Mouse (Mus musculus) adrenal gland, postnatal 4 days (tissue): ENCODE results near the gene Ttc9c. TPM values are rescaled to one million over a fixed set of nuclear protein-coding genes. Genes with fewer than 3 reads are reported as not detected.
"Not testable (repeated sequence)": the region's sequence is repeated elsewhere in the genome, so short reads cannot be mapped to it uniquely, and the experiment has no call there.

ENCODE experiments used
- DNase-seq, 2 experiments: peaks; one replicate each; pipeline ENCODE4 v3.0.0; 2021 to 2022; ENCODE audit warnings: low spot score in 2 of 2, mixed read lengths in 2 of 2
- long read RNA-seq, 2 experiments: library from polyadenylated mRNA; stranded (forward); transcript quantifications; one replicate each; pipeline ENCODE4 v2.0.0; 2021
- total RNA-seq, 2 experiments: library from RNA; stranded (reverse); gene quantifications; 2 replicates each; pipeline ENCODE4 v1.2.3; 2021

Gene Ttc9c
- 10 to 100 TPM; 32.1 to 34.3 TPM for total RNA-seq
- long read RNA-seq, experiment 1, partial matches to known transcripts = 0 of 10 reads
- long read RNA-seq, experiment 1, other reads (novel, unspliced or antisense) = 4 of 10 reads
- long read RNA-seq, experiment 2, transcript Ttc9c-201 (3 exons, 1,585 nt) = major isoform, 5 of 18 reads
- long read RNA-seq, experiment 2, partial matches to known transcripts = 5 of 18 reads
- long read RNA-seq, experiment 2, other reads (novel, unspliced or antisense) = 5 of 18 reads

DNA sequence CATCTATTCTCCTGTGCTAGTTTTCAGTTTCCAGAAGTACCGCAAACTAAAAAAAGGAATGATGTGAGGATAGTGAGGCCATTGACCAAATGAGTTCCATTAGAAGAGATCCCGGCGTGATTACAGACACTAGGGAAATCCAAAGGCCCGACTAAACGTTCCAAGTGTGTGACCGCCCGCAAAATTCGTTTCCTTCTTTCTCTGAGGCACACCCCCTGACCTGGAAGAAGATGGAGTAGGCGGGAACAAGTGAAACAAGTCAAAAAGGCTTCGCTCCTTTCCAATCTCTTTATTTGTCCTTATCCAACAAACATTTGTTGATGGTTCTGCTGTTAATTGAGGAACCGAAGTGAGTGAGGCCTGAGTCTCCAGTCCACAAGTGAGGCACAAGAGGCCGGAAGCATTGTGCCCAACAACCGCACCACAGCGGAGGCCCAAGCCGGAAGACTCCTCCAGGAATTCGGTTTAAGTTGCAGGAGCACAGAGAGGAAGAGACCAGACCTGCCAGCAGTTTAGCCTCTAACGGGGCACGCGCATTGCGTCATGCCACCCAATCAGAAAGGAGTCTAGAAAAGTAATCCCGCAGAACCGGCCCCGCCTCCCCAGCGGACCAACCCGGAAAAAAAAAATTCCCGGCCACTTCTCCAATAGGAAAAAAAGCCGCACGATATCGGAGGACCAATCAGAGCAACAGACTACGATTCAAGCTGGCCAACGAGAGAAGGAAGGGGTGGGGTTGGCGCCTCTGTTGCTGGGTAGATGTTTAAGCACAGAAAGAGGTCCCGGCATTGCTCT, at the start of gene Ttc9c:
TSS of gene Ttc9c (minus strand) at position 533 of the 795 bp plus-strand sequence.
- DNase-seq = peak; percentile 76 to 92

DNA sequence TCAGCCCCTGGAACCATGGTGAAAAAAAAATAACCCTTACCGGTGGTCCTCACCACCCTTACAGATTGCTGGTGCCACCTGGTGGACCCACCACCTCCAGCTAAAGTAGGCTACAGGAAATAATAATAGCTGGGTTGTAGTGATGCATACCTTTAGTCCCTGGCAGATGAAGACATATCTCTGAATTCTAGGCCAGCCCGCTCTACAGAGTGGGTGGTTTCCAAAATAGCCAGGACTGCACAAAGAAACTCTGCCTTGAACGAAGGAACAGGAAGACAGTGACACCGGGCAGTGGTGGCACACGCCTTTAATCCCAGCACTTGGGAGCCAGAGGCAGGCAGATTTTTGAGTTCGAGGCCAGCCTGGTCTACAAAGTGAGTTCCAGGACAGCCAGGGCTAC, 45.1 kb upstream of the Ttc9c start:
- no peak for DNase-seq

DNA sequence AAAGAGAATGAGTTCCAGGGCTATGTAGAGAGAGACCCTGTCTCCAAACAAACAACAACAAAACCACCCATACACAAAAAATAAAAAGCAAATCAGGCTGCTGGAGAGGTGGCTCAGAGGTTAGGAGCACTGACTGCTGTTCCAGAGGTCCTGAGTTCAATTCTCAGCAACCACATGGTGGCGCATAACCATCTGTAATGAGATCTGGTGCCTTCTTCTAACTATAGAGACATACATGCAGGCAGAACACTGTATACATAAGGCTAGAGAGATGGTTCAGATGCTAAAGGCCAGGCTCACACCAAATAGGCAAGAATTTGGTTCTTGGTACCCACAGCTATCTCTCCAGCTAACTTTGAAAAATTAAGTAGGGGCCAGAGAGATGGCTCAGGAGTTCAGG, 39.9 kb upstream of the Ttc9c start:
- DNase-seq = no peak

DNA sequence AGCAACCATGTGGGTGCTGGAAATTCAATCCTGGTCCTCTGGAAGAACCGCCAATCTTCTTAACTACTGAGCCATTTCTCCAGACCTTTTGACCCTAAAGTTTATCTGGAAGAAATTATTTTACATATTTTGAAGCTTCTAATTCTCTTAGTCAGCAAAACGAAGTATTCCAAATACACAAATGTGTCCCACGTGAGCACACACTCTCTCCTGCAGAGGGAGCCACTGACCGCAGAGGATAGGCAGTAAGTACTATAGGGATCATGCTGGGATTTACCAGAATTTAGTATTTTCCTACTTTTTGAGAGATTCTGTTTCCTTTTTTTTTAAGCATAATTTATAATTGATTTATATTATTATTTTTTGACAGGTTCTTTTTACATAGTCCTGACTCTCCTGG, 38.6 kb upstream of the Ttc9c start:
- DNase-seq = no peak

DNA sequence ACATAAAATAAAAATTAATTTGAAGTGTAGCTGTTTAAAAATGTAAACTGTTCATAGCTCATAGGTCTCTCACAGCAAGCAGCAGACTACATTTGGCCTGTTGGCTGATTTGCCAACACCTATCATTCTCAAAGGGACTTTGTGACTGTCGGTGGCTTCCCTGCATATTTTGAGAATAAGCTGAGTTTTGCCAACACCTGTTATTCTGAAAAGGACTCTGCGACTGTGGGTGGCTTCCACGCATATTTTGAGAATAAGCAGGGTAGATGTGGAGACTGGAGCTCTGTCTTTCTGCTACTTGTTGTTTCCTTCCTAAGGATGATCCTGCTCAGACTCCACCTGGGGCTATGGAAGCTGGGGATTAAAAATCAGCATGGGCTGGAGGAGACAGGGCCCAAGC, 34.0 kb upstream of the Ttc9c start:
- no peak for DNase-seq

DNA sequence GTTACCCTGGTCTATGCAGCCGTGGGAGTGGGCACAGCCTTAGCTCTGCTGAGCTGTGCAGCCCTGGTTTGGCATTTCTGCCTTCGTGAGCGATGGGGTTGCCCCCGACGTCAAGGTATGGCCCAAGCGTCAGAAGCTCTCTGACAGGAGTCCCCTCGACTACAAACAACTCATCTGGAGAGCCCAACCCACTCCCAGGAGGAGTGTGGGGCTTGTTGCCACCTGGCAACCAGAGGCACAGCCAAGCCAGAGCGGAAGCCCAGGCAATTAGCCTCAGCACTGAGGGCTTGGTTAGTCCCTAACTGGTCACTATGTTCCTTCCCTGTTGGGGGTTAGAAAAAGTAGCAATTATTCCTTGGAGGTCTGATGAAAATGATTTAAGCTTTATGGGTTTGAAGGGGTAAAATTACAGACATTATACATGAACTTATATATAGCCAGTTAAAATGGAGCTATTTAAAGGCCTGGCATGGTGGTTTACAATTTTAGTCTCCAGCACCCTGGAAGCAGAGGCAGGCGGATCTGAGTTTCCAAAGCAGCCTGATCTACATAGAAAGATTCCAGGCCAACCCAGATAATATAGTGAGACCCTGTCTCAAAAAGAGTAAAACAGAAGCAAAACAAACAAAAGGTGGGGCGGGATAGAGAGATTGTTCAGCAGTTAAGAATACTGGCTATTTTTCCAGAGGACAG, 33.2 kb upstream of the Ttc9c start:
- no peak for DNase-seq

DNA sequence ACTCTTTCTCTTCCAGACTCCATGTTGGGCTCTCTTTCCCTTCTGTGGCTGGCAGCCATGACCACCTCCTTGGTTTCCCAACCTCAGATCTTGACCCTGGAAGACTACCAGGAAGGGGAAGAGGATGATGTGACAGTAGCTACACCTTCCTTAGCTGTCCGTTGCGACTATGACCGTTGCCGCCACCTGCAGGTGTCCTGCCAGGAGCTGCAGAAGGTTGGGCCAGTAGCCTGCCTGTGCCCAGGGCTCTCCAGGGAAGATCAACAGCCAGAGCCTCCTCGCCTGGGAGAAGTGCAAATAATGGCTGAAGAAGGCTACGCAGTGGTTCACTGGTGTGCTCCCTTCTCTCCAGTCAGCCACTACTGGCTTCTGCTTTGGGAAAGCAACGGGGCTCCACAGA, 32.5 kb upstream of the Ttc9c start:
- DNase-seq = no peak

DNA sequence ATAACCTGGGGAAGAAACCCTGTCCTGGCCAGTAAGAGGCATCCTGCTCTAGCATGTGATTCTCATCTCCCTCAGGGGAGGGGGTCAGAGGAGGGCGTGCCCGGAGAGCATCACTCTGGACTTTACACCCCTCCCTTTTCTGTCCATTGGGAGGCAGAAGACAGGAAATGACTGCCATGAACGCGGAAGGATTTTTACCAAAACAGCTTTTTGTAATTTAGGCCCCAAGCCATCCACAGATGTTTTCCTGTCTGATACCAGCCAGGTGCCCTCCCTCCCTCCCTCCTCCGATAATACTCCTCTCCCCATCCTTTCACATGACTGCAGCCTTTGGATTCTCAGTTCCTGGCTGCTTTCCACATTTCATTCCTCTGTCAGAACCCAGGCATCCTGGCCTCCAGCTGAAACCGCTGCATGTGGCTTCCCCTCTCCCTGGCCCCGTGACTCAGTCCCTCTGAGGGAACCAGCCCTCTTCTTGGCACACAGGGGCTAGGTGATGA, 31.3 kb upstream of the Ttc9c start, which contains the start of gene Lrrn4cl:
TSS of gene Lrrn4cl (plus strand) at position 367 of the 500 bp plus-strand sequence.
- no peak for DNase-seq

DNA sequence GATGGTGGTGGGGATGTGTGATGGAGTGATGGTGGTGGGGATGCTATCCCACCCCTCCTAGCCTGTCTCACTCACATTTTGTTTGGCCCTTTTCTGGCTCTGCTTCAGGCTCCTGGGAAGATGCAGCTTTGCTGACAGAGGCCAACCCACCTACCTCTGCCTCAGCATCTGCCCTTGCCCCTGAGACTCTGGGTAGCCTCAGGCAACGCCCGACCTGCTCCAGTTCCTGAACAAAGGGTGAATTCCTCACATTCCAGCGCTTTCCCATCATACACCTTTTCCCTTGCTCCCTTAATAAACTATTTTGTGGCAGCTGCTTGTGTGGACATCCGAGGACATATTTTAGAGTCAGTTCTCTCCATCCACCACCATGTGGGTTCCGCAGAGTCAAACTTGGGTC, 29.2 kb upstream of the Ttc9c start:
- no peak for DNase-seq

DNA sequence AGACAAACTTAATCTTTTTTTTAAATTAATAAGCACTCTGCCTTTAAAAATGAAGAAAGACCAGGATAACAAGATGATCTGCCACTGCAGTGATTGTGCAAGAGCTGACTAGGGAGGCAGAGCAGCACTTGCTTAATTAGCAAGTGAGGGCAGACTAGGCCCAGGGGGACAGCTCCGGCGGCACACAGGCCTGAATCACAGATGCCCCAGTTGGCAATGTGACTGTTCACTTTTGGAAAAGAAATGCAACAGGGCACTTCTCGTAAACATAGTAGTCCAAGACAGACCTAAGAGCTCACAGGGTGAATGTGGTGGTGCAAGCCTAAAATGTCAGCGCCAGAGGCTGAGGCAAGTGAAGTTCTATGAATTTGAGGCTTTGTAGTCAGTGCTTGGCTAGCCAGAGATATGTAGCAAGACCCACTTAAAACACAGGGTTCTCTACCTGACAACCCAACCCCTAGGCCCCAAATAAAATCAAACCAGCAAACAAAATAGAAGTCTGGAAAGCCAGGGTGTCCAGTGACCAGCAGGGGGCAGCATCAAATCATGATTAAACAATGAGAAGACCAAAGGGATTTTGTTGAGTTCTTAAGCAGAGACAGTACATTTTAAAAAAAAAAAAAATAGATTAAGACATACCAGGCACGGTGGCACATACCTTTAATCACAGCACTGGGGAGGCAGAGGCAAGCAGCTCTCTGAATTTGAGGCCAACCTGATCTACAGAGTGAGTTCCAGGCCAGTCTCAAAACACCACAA, 25.4 kb upstream of the Ttc9c start:
- peak in 1 of 2 experiments; percentile 75 for DNase-seq

DNA sequence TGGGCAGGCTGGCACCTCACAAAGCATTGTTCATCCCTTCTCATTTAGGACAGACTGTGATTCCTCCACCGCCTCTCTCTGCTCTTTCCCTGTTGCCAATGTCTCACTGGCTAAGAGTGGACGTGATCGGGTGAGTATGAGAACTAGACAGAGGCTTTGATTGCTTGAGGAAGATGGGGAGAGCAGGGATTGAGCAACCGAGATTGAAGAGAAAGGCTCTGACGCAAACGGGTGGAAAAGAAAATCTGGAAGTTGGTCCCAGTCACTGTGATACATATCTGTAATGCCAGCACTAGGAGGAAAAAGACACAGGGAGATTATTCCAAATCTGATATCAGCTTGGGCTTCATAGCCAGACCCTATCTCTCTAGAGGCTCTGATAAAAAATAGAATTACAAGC, 23.8 kb upstream of the Ttc9c start:
- DNase-seq = no peak

DNA sequence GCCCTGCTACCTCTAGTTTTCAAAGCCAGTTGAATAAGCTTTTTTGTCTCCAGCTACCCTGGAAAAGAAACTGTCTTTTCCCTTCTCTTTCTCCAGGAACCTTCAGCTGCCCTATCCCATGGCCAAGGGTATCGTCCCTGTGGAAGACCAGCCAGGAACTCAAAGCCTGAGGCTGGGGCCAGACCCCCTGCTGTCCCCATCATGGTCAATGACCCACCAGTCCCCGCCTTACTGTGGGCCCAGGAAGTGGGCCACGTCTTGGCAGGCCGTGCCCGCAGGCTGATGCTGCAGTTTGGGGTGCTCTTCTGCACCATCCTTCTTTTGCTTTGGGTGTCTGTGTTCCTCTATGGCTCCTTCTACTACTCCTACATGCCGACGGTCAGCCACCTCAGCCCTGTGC, 21.9 kb upstream of the Ttc9c start:
- no peak for DNase-seq

DNA sequence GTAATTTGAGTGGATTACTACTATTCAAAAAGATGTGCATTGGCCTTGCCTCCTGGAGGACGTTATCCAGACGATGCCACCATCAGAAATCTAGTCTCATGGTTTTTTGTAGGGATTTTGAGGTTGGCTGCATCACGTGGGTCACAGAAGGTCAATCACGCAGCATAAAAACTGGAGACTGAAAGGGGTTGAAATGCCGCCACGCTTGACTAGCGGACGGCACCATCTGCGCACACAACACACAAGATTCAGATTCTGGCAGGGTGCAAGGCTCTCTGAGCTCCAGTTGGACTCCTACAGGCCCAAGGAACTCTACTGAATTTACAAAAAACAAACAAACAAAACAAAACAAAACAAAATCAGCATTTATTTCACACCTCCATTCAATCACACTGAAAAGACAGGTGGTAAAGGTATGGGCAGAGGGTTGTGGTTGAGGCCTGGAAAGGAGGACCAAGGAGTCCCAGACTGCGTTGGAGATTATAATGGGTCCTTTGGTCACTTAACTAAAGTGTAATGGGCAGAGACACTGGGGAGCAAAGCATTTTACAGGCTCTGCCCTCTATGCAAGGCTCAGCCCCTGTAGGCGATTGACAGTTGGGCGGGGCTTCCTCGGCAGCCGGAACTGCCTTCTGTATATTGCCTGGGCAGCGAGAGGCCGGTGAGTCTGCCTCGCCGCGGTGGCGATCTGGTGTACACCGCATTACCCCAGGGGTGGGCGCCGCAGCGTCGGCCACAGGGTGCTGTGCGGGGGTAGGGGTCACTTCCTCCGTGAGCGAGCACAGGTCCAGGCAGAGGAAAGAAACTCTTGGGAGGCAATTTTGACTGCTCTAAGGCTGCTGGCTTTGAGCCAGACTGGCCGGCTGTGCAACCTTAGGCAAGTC, 21.0 kb upstream of the Ttc9c start:
- peak in 1 of 2 experiments; percentile 70 for DNase-seq

DNA sequence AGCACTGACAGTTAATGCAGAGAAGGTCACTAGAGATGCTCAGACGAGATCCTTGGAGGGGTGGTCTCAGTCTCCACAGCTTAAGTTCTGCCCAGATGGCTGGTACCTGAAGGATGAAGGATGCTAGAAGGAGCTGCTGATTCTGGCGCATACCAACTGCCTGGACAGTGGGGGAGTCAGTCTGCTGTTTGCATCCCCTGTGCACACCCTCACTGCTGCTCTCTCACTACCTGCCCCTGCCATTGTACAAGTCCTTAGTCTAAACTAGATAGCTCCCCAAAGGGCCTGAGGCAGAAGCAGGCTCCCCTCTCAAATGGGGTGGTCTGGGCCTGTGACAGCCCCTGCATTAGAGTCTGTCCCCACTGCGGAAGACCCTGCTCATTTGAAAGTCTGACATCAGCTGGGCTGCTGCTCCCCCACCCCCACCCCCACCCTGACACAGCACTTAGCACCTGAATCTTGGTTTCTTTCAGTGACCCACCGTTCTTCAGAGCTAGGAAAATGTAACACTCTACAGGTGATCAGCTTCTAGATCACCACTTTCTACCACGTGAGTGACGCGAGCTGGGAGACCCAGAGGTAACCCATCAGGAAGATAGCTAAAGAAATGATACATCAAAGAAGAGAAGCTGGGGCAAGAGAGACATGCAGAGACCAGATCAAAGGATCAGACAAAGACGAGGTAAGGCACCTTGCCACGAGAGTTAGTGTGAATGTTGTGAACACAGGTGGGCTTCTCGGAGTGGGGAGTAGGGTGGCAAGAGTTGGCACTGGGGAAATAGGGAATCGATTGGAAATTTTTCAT, 20.2 kb upstream of the Ttc9c start, which contains the start of gene Gng3:
TSS of gene Gng3 (minus strand) at position 92 of the 805 bp plus-strand sequence.
- DNase-seq = no peak

DNA sequence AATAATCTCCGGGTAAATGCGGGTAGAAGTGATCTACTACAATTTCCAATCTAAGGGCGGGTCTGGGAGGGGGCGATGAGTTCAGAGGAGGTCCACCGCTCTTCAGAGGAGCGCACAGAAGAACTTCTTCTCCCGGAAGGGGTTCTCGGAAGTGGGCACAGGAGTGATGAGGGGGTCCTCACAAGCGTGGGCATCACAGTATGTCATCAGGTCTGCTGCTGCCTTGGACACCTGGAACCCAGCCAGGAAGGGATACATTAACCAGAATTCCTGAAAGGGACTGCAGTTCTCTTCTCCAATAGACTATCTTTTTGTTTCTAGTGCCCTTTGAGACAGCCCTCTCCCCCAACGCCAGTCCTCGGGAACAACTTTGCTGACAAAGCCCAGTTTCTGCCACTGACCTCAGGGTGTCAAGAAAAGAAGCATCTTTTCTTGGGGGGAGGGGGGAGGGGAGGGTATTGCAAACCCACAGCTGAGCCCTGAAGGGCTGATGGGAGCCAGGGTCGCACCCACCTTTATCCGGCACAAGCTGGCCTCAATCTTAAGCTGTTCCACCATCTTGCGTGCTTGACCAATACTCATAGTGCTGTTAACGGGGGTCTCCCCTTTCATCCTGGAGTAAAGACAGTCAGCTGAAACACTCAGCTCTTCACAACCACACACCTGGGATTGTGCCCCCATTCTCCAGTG, 19.1 kb upstream of the Ttc9c start:
- no peak for DNase-seq

DNA sequence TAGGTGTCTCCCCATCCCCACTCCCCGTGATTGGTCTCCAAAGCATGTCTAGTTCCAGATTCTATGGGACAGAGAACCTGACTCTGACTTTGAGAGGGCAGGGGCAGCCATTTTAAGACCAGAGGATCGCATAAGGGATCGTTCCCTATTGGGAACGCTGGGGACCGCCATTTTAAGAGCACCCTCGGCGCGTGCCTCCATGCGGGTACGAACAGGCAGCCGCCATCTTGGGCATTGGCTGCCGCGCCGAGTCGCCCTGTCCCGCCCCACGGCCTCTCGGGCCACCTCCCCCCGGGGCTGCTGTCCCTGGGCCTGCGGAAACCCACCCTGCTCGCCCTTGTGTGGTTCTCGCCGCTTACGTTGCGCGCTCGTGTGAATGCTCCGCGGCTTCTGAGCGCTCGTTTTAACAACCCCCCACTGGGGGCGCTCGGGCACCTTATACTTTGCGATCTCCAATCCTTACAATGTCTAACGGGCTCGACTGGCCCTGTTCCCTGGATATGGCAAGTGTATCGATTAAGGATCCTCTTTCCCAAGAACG, 18.2 kb upstream of the Ttc9c start, which contains the start of gene Bscl2:
TSS of gene Bscl2 (plus strand) at position 217 of the 541 bp plus-strand sequence.
- DNase-seq = peak; percentile 58 to 72

DNA sequence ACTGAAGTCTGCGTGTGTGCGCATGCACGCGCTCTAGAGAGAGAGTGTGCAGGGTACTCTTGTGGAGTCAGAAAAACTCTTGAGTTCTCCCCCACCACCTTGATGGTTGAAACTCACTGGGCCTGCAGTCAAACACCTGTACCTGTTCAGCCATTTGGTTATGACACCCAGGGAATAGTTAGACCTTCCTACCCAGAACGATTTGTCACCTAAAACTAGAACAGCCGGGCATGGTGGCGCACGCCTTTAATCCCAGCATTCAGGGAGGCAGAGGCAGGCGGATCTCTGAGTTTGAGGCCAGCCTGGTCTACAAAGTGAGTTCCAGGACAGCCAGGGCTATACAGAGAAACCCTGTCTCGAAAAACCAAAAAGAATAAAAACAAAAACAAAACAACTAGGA, 17.2 kb upstream of the Ttc9c start:
- not testable (repeated sequence) for DNase-seq

DNA sequence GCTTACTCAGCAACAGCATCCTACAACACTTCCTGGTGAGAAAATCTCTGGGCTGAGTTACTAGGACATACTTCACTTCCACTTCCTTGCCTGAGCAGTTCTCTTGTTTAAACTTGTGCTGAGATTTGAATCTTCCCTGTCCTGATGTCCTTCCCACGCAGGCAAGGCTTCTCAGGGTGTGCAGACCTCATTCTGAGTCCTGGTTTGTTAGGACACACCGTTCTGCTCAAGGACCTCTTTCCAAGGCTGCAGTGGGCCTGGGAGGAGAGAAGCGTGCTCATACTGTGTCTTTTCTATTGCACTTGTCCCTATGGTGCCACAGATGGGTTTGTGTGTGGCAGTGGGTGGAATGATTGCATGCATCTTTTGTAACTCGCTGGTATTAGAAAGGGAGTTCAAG, 13.8 kb upstream of the Ttc9c start:
- DNase-seq = no peak
